Mouse (Mus musculus) lung, adult 2 months (tissue): ENCODE results near the gene Tram2.

Source experiments
- CTCF ChIP-seq: fragments of 200-500 bp; IDR thresholded peaks from 2 replicates; pipeline ENCODE4 v1.5.1; 2011; ENCODE audit warnings: mild to moderate bottlenecking, low read length, control low read depth; ENCODE audit not compliant: insufficient read depth
- POLR2A ChIP-seq: fragments of 200-500 bp; IDR thresholded peaks from 2 replicates; pipeline ENCODE4 v1.6.1; 2011; ENCODE audit warnings: low read depth, mild to moderate bottlenecking, control low read depth, low read length, borderline replicate concordance; ENCODE audit errors: extremely low read depth

- TF ChIP-seq CTCF (no peak), POLR2A (no peak)
Observed at GRCm38 (mm10) chr1:20954876-20955275, 124.2 kb downstream of the Tram2 start.
